Mouse (Mus musculus): ENCODE results near the gene Adgrg6.

The Adgrg6 gene

DNA sequence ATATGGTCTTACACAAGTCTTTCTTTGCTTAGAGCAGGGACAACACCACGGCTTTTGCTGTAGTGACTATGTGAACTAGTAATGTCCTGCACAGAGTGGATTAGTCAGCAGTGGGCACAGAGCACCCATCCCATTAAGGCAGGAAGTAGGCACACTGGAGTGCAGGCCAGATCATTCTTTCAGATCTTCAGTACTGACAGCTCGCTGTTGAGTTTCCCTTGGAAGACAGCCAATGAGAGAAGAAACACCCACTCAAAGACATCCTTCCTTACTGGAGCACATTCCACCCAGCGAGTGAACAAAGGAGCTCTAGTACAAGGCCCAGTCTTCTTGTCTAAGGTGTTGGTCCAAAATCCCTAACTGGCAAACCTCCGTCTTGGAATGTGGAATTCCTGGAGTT is 53.6 kb downstream of the Adgrg6 start:
- DNase-seq (ENCODE audit: low spot score in 2 of 2): no peak

- DNase-seq (ENCODE audit: low spot score in 2 of 2): no peak
Measured at GRCm38 (mm10) chr10:14483257-14483656, 62.2 kb downstream of the Adgrg6 start.

GRCm38 (mm10) chr10:14482483-14482882 is 63.0 kb downstream of the Adgrg6 start:
- peak; percentile 68 for DNase-seq (ENCODE audit: low spot score in 2 of 2)

- DNase-seq (ENCODE audit: low spot score in 2 of 2): no peak
Measured at GRCm38 (mm10) chr10:14480928-14481327, 64.5 kb downstream of the Adgrg6 start.

DNA sequence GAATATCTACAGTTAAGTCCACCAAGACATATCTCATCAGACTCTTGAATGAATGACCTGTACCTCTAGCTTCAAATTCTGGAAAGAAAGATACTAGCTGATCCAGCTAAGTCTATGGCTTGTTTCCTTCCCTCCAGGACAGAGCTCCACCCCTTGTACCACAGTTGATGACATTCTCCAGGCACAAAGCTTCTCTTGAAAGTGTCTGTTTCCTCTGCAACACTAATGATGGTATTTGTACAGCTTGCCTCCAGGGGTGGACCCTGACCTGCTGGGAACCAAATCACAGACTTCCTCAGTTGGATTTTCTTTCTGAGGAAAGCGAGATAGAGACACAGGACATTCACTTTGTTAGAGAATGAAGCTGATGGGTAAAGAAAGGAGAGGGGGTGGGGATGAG is 69.1 kb downstream of the Adgrg6 start:
- no peak for DNase-seq (ENCODE audit: low spot score in 2 of 2)

DNA sequence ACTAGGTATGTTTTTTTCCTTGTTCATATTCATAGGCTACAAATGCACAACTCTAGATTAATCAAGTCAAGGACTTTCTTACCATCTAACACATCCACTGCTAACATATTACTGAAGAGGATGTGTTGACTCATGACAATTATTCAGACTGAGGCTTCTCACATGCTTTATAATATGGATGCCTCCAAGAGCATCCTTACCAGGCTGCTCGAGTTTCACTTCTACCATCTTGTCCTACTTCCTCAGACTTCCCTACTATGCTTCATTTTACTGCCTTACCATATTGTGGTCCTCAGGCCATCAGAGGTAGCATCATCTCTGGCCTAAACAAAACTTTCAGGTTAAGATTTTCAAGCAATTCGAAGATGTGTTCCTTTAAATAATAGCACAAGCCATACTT is 69.8 kb downstream of the Adgrg6 start:
- no peak for DNase-seq (ENCODE audit: low spot score in 2 of 2)

GRCm38 (mm10) chr10:14474541-14475305 is 70.7 kb downstream of the Adgrg6 start:
- no peak for DNase-seq (ENCODE audit: low spot score in 2 of 2)

DNA sequence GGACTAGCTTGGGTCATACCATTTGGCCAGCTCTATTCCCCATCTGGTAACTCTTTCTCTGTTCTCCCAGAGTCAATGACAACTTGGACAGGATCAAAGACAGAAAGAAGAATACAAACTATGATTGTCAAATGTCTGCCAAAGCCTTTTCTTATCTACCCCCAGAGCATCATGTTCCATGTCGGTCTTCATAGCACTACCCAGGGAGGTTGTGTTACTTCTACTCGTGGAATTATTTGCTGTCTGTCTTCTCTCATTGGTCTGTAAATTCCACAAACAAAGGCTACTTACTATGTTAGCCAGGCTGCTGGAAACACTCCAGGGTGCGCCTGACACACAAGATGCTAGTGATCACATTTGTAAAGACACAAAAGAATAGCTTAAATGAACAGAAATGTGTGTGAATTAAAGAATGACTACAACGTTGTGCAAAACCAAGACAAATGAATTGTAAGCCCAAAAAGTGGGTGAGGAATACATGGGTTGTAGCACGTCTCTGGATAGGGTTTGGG is 74.4 kb downstream of the Adgrg6 start:
- no peak for DNase-seq (ENCODE audit: low spot score in 2 of 2)

DNA sequence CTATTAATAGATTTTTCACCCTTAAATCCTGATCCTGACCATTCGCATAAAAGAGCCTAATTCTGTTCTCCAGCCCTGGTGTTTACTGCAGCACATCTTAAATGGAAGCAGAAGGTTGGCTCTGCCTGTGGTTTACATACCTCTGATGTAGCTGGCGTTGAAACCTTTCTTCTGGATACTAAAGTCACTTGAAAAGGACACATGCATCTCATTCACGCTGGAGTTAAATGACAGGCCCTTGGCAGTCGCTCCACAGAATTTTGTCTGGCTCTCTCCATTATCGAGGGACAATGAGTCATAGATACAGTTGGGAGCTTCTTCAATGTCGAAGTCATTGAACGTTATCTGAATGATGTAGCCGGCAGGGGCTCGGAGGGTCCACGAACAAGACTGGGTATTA is 76.8 kb downstream of the Adgrg6 start:
- DNase-seq (ENCODE audit: low spot score in 2 of 2): no peak

DNA sequence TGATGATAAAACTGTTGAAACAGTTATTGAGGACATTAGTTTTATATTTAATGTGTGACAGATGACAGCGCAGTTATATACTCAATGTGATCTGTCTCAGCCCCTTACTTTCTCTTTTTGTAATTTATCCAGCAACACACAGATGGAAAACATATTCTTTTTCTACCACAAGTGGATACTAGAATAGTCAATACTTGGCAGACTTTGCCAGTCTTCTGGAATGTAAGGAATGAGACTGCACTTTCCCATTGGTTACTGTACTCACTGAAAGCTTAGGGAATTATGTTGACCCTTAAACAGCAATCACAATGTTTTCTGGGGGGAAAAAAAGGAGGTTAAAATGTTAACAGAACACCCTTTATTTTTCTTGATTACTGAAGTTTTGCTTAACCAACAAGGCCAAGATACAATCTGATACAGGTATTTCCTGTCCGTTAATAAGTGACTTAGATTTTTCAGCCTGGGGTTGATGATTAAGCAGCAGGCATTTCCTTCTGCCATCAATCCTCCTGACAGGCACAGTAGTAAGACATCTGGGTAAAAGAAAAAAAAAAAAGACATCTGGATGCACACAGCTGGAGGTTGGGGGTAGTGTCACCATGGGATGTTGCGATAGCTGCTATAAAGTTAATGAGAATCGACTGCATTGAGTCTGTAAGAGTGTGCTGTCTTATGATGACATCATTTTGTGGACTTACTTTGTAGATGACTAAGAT is 81.5 kb downstream of the Adgrg6 start:
- DNase-seq (ENCODE audit: low spot score in 2 of 2): no peak

- DNase-seq (ENCODE audit: low spot score in 2 of 2): no peak
Measured at GRCm38 (mm10) chr10:14460933-14461514, 84.4 kb downstream of the Adgrg6 start.

DNA sequence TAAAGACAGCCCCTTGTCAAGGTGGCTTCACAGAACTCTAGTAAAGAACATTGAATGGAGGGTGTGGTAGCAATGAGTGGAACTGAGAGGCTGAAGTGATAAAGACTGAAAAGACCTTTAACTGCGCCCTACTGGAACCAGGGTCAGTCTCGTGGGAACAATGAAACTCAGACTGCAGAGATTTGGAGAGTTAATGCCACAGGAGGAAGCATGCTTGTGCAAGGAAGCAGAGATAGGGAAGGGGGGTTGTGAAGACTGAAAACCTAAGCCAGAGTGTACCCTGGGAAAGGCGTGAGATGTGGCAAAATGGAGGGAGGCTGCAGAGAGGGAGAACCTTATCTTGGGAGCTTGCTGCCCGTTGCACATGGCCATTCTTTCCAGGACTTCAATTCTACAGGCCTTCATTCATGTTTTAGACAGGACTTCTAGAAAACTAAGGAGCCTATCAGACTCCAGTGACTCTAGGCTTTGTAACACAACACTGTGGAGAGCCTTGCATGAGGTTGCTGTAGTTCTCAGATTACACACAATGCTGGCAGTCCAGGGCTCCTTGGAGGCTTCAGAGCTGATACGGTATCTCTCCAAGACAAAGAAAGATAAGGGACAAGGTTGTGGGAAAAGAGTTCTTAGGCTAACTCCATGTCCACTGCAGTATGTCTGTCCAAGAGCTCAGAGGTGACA is 85.1 kb downstream of the Adgrg6 start:
- no peak for DNase-seq (ENCODE audit: low spot score in 2 of 2)

GRCm38 (mm10) chr10:14459819-14460218 is 85.6 kb downstream of the Adgrg6 start:
- DNase-seq (ENCODE audit: low spot score in 2 of 2): no peak

DNA sequence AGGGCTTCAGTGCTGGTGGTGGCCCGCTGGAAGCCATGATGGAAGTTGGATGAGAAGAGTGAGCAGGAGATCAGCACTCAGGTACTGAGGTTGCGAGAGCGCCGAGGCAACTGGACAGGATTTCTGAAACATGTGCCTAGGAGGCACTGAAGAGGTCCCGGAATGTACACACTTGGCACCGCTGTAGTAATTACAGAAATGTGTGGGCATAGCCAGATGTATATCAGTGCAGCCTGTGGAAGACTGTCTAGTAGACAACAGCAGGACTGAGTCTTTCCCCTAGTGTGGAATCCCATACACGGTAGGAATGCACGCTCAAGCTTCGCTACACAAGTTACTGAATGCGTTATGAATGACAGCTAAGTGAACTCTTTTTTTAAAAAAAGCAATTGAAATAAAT is 86.1 kb downstream of the Adgrg6 start:
- DNase-seq (ENCODE audit: low spot score in 2 of 2): no peak

- DNase-seq (ENCODE audit: low spot score in 2 of 2): no peak
Measured at GRCm38 (mm10) chr10:14454481-14454880, 91.0 kb downstream of the Adgrg6 start.

DNA sequence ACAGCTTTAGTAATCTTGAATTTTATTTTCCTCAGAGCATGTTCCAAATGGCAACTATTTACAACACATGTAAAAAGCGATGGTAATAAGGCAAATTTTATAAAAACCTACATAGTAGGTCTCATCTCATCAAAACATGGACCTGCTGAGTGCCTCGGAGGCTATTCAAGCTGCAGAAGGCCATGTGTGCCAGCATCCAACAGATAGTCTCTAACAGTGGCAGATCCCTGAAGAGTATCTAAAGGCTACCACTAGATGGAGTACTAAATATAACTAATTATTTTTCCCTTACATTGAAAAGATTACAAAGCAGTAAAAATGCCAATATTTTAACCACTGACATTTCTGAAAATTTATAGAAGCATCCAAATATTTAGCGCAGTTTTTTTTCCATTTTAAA is 93.6 kb downstream of the Adgrg6 start:
- DNase-seq (ENCODE audit: low spot score in 2 of 2): peak; percentile 24 to 26

DNA sequence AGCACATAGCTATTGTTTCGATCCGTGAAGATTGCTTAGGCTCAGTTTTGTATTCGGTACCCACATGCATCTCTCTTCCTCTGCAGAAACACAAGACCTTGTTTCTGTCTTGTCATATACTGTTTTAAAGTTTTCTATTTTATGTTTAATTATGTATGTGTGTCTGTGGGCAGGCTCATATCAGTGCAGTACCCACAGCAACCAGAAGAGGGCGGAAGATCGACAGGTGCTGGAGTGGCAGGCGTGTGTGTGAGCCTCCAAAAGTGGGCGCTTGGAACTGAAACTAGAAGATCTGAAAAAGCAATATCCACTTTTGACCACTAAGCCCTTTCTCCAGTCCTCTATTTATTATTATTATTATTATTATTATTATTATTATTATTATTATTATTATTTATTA is 95.4 kb downstream of the Adgrg6 start:
- no peak for DNase-seq (ENCODE audit: low spot score in 2 of 2)

DNA sequence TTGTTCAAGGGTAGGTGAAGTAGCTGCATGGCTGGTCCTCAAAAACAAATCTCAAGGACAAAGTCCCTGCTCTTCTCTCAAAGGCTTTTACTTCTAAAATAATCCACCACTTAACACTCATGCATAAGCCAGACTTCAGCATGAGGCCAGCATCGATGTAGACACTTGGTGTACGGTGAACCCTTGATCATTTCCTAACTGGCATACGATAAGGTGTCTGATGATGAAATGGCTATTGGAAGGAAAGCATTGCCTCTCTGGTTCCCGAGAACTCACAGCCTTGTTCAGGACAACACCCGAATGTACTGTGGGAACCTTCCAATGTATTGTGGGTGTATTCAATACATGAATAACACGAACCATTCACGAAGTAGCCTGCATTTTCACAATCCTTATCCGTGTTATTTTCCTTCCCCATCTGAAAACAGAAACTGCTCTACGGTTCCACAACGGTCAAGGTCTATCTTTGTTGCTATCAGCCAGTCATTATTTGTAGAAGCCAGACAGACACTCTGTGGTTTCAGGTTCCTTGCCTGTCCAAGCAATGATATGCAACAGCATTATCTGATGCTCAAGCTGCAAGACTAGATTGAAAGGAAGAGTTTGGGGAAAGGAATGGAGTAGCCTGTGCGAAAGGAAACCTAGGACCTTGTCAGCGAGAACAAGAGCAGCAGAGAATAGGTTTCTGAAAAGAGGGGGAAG is 99.7 kb downstream of the Adgrg6 start:
- DNase-seq (ENCODE audit: low spot score in 2 of 2): no peak

DNA sequence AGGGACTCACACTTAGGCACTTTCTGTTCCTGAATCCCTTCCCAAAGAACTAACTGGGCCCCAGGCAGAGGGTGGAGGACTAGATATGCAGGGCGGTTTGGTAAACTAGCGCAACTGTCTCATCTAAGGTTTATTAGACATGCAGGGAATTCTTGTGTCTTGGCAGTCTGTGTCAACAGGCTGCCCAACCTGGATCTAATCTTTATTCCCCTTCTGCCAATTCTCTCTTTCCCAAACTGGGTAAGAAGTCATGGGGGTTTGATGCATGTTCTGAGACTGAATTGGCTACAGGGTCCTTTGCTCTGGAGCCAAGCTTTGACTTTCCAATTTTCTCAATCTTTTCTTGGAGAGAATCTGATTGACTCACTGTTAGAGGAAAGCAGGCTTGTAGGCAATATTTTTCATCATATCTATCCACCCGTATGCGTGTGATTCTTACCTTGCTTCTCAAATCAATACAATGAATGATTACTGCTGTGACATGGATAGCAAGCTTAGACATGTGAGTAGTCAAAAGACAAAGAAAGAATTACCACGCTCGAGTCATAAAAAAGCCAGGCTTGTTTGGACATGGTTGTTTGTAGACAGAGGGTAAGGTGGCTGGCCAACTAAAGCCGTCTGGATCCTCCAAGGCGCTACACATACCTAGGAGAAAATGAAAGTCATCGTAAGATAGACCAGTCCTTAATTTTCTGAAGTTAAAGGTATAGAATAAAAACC is 104.4 kb downstream of the Adgrg6 start:
- DNase-seq (ENCODE audit: low spot score in 2 of 2): no peak

GRCm38 (mm10) chr10:14404070-14404469 is 141.4 kb downstream of the Adgrg6 start:
- peak; percentile 59 to 63 for DNase-seq (ENCODE audit: low spot score in 2 of 2)

- DNase-seq (ENCODE audit: low spot score in 2 of 2): peak; percentile 32 to 34
Measured at GRCm38 (mm10) chr10:14401744-14402143, 143.7 kb downstream of the Adgrg6 start.
